Mouse (Mus musculus): ENCODE measurements around the gene Mfsd6. TPM values are rescaled to one million over a fixed set of nuclear protein-coding genes. Genes with fewer than 3 reads are reported as not detected.
A peak's percentile ranks its signal among the peaks of the same experiment; 100 is the strongest.
"Not testable (repeated sequence)": the region's sequence is repeated elsewhere in the genome, so short reads cannot be mapped to it uniquely, and the experiment has no call there.

Gene Mfsd6
- polyA plus RNA-seq, 1 experiment from 2014 or later: 1.3 TPM

GRCm38 (mm10) chr1:52701941-52702340 is 25.3 kb downstream of the Mfsd6 start:
- Histone ChIP-seq H3K4me2 (replicated peaks) (no peak overlapping the region), H3K36me3 (no peaks in the 10 kb centered on the region), H3K27ac (no peak overlapping the region), H3K4me3 (no peak overlapping the region), H3K9ac (no peak overlapping the region), H3K4me1 (no peaks in the 10 kb centered on the region), H3K9me3 (no peaks in the 10 kb centered on the region), H3K27me3 (no peaks in the 10 kb centered on the region)
- no peak for ATAC-seq (ENCODE audit: low FRiP score, low read depth)
- WGBS: 76% methylated on average over 1 of the region's 1 CpGs

GRCm38 (mm10) chr1:52694456-52694855 is 32.8 kb downstream of the Mfsd6 start:
- not testable (repeated sequence) for H3K4me1 ChIP-seq; H3K36me3 ChIP-seq; H3K4me3 ChIP-seq; ATAC-seq (ENCODE audit: low FRiP score, low read depth); H3K27ac ChIP-seq; H3K27me3 ChIP-seq; H3K4me2 ChIP-seq (replicated peaks); H3K9me3 ChIP-seq; H3K9ac ChIP-seq
- WGBS: 92% methylated on average over 13 of the region's 13 CpGs

DNA sequence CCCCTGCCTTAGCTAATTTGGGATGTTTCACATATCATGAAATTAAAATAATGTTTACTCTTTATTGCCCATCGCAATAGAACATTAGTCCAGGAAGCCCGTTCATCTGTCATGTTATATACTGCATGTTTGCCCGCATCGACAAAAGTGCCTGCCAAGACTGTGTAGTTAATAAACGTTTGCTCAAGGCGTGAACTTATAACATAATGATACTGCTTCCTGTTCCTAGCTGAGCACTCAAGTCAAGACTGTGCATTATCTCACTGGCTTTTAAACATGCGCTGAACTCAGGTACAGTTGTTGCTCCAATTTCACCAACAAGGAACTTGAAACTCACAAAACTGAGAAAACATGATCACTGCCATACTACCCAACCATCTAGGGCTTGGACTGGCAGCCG is 39.6 kb downstream of the Mfsd6 start:
- 85% methylated on average over 8 of the region's 8 CpGs for WGBS
- no peak overlapping the region for H3K27ac ChIP-seq
- H3K4me3 ChIP-seq: no peak overlapping the region
- no peak overlapping the region for H3K4me2 ChIP-seq (replicated peaks)
- no peak for ATAC-seq (ENCODE audit: low FRiP score, low read depth)
- H3K4me1 ChIP-seq: no peaks in the 10 kb centered on the region
- no peak overlapping the region for H3K9ac ChIP-seq
- H3K36me3 ChIP-seq: no peaks in the 10 kb centered on the region
- no peaks in the 10 kb centered on the region for H3K27me3 ChIP-seq
- no peaks in the 10 kb centered on the region for H3K9me3 ChIP-seq

DNA sequence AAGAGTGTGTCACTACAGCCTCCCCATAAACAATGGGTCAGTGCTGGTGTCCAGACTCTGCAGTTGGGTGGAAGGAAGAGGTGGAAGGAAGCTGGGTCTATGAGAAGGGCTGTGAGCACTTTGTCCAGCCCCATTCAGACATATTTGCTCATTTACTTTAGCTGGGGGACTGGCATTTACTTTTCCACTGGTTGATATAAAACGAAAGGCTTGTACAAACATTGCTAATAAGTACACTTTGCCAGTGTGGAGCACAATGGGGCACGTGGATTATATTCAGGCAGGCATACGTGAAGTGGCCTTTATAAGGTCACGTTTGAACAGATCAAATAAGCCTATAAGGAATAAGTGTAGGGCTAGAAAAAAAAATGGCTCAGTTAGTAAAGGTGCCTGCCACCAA is 43.7 kb downstream of the Mfsd6 start:
- Histone ChIP-seq H3K36me3 (no peaks in the 10 kb centered on the region), H3K27ac (no peak overlapping the region), H3K4me3 (no peak overlapping the region), H3K4me1 (no peaks in the 10 kb centered on the region), H3K4me2 (replicated peaks) (no peak overlapping the region), H3K27me3 (no peaks in the 10 kb centered on the region), H3K9ac (no peak overlapping the region), H3K9me3 (no peaks in the 10 kb centered on the region)
- ATAC-seq (ENCODE audit: low FRiP score, low read depth): no peak
- 66% methylated on average over 4 of the region's 4 CpGs for WGBS

GRCm38 (mm10) chr1:52676621-52677020 is 50.6 kb downstream of the Mfsd6 start:
- 0 out of 2 replicates have a peak, but pooled peaks have one; percentile 44 for ATAC-seq (ENCODE audit: low FRiP score, low read depth)
- no peaks in the 10 kb centered on the region; the same call in 1 of the 2 replicates for H3K9me3 ChIP-seq
- no peak overlapping the region for H3K4me2 ChIP-seq (replicated peaks)
- H3K4me1 ChIP-seq: peaks cover 12% of the 10 kb centered on the region; the same call in 1 of the 2 replicates
- H3K4me3 ChIP-seq: no peak overlapping the region
- H3K27ac ChIP-seq: no peak overlapping the region
- H3K36me3 ChIP-seq: no peaks in the 10 kb centered on the region
- WGBS: 53% methylated on average over 3 of the region's 3 CpGs
- no peaks in the 10 kb centered on the region for H3K27me3 ChIP-seq
- no peak overlapping the region for H3K9ac ChIP-seq

- H3K9ac ChIP-seq: no peak overlapping the region
- no peaks in the 10 kb centered on the region for H3K27me3 ChIP-seq
- no peak overlapping the region for H3K4me2 ChIP-seq (replicated peaks)
- H3K9me3 ChIP-seq: no peaks in the 10 kb centered on the region; the same call in 1 of the 2 replicates
- H3K4me3 ChIP-seq: no peak overlapping the region
- ATAC-seq (ENCODE audit: low FRiP score, low read depth): no peak
- no peak overlapping the region for H3K27ac ChIP-seq
- H3K4me1 ChIP-seq: peaks cover 12% of the 10 kb centered on the region; the same call in 1 of the 2 replicates
- WGBS: 58% methylated on average over 7 of the region's 7 CpGs
- no peaks in the 10 kb centered on the region for H3K36me3 ChIP-seq
These were observed 51.4 kb downstream of the Mfsd6 start for GRCm38 (mm10) chr1:52675561-52676551.

DNA sequence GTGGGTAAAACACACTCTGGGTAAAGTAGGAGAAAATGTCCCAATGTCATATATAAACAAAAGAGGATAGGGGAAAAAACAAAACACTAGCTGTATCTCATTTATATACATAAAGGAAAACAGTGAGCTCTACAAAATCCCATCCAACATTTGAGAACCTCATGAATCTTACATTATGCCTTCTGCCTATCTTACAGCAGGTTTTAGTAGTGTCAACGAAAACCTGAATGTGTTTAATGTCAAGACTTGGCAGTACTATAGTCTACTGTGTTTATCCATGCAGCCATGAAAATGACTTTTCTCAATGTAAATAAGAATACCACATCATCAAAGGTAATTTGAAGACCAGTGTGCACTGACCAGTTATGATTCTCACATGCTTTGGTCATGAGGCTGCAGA is 57.3 kb downstream of the Mfsd6 start:
- no peak for ATAC-seq (ENCODE audit: low FRiP score, low read depth)
- H3K4me2 ChIP-seq (replicated peaks): no peak overlapping the region

DNA sequence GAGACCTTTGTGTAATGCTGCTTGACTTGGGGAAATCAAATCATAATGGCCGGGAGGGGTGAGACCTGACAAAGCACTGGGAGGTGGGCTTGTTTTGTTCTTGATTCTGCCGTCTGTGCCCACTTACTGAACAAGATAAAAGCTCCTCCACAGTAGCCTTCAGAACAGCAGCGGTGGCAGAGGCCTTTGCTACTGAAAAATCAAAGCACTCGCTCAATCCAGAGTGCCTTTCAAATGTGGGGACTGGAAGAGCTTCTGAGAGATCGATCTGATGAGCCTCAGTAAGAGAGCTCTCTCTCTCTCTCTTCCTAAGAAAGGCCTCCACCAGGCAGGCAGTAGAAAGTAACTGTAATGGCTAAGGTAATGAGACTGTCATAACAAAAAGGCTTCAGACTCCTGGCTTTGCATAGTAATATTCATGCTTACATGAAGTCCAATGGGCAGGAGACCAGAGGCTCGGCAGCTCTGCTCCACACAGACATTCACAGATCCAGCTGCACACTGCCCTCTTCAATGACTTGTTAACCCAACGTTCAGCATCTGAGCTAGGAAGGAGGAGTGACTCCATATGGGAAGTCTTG is 58.4 kb downstream of the Mfsd6 start:
- H3K9ac ChIP-seq: no peak overlapping the region
- no peak overlapping the region for H3K4me2 ChIP-seq (replicated peaks)
- H3K27ac ChIP-seq: no peak overlapping the region
- no peaks in the 10 kb centered on the region for H3K4me1 ChIP-seq
- H3K9me3 ChIP-seq: no peaks in the 10 kb centered on the region; the same call in 1 of the 2 replicates
- 51% methylated on average over 7 of the region's 7 CpGs for WGBS
- ATAC-seq (ENCODE audit: low FRiP score, low read depth): no peak
- H3K27me3 ChIP-seq: no peaks in the 10 kb centered on the region
- H3K4me3 ChIP-seq: no peak overlapping the region
- no peaks in the 10 kb centered on the region for H3K36me3 ChIP-seq

More for the DNA sequence above, 57.3 kb downstream of the Mfsd6 start:
- H3K27me3 ChIP-seq: no peaks in the 10 kb centered on the region
- H3K36me3 ChIP-seq: no peaks in the 10 kb centered on the region
- H3K27ac ChIP-seq: no peak overlapping the region
- H3K9ac ChIP-seq: no peak overlapping the region
- H3K4me1 ChIP-seq: no peaks in the 10 kb centered on the region
- no peaks in the 10 kb centered on the region; the same call in 1 of the 2 replicates for H3K9me3 ChIP-seq
- 94% methylated on average over 1 of the region's 1 CpGs for WGBS
- no peak overlapping the region for H3K4me3 ChIP-seq

GRCm38 (mm10) chr1:52663228-52663627 is 64.0 kb downstream of the Mfsd6 start:
- Histone ChIP-seq H3K4me2 (replicated peaks) (no peak overlapping the region), H3K27ac (no peak overlapping the region), H3K36me3 (no peaks in the 10 kb centered on the region), H3K4me3 (no peak overlapping the region), H3K4me1 (peaks cover 16% of the 10 kb centered on the region), H3K9ac (no peak overlapping the region), H3K9me3 (no peaks in the 10 kb centered on the region), H3K27me3 (no peaks in the 10 kb centered on the region)
- ATAC-seq (ENCODE audit: low FRiP score, low read depth): no peak
- WGBS: 92% methylated on average over 7 of the region's 7 CpGs

- H3K4me3 ChIP-seq: no peak overlapping the region
- no peak overlapping the region for H3K9ac ChIP-seq
- no peak overlapping the region for H3K4me2 ChIP-seq (replicated peaks)
- 71% methylated on average over 12 of the region's 12 CpGs for WGBS
- ATAC-seq (ENCODE audit: low FRiP score, low read depth): no peak
- peak overlapping the region; percentile 22; the same call in 1 of the 2 replicates for H3K27ac ChIP-seq
- H3K9me3 ChIP-seq: no peaks in the 10 kb centered on the region
- no peaks in the 10 kb centered on the region for H3K27me3 ChIP-seq
- H3K36me3 ChIP-seq: no peaks in the 10 kb centered on the region
- H3K4me1 ChIP-seq: peaks cover 18% of the 10 kb centered on the region
These were observed 66.5 kb downstream of the Mfsd6 start for GRCm38 (mm10) chr1:52660765-52661164.

DNA sequence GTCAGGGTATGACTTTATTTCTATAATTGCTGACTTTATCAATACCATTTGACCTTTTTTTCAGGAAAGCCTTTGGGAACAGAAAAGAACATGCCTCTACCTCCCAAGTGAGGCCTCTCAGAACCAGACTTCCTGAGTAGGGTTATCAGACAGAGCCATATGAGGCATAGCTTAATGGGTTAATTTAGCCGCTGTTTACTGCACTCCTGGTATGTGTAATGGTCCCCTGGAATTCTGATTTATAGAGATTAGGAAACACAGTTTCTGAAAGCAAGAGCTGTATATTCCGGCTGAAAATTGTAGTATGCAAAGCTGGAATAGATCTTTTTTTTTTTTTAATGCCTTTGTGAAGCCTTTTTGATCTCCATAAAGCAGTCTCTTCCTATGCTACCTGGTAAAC is 67.0 kb downstream of the Mfsd6 start:
- no peak for ATAC-seq (ENCODE audit: low FRiP score, low read depth)
- Histone ChIP-seq H3K9me3 (no peaks in the 10 kb centered on the region), H3K9ac (no peak overlapping the region), H3K27ac (peak overlapping the region; percentile 22; the same call in 1 of the 2 replicates), H3K36me3 (no peaks in the 10 kb centered on the region), H3K4me1 (peaks cover 18% of the 10 kb centered on the region), H3K4me3 (no peak overlapping the region), H3K27me3 (no peaks in the 10 kb centered on the region), H3K4me2 (replicated peaks) (no peak overlapping the region)
- 36% methylated on average over 2 of the region's 2 CpGs for WGBS

GRCm38 (mm10) chr1:52658160-52658559 is 69.1 kb downstream of the Mfsd6 start:
- Histone ChIP-seq H3K27me3 (no peaks in the 10 kb centered on the region), H3K9me3 (no peaks in the 10 kb centered on the region), H3K9ac (no peak overlapping the region), H3K4me2 (replicated peaks) (no peak overlapping the region), H3K4me3 (no peak overlapping the region), H3K4me1 (peaks cover 21% of the 10 kb centered on the region), H3K36me3 (no peaks in the 10 kb centered on the region), H3K27ac (no peak overlapping the region)
- WGBS: 73% methylated on average over 7 of the region's 7 CpGs
- no peak for ATAC-seq (ENCODE audit: low FRiP score, low read depth)
